Mouse (Mus musculus) kidney, adult 2 months (tissue): ENCODE data around the gene Exo5. TPM values are rescaled to one million over a fixed set of nuclear protein-coding genes. Genes with fewer than 3 reads are reported as not detected.
A peak's percentile ranks its signal among the peaks of the same experiment; 100 is the strongest.

Source experiments
- DNase-seq: peaks from one replicate; pipeline ENCODE4 v3.0.0; 2021
- H3K27ac ChIP-seq: fragments of 200-500 bp; 2 replicates; pipeline ENCODE4 v1.5.1; 2012; ENCODE audit warnings: low read depth, low read length, control low read depth, inconsistent platforms; ENCODE audit not compliant: insufficient read depth
- H3K27me3 ChIP-seq: fragments of 200-500 bp; replicated peaks from 2 replicates; pipeline ENCODE4 v1.6.1; 2012; ENCODE audit warnings: mild to moderate bottlenecking, moderate library complexity, low read length, inconsistent platforms; ENCODE audit not compliant: control insufficient read depth, insufficient read depth
- H3K36me3 ChIP-seq: fragments of 200-500 bp; 2 replicates; pipeline ENCODE4 v1.6.1; 2012; ENCODE audit warnings: mild to moderate bottlenecking, moderate library complexity, low read length, inconsistent platforms; ENCODE audit not compliant: control insufficient read depth, insufficient read depth
- H3K4me1 ChIP-seq: fragments of 200-500 bp; 2 replicates; pipeline ENCODE4 v1.6.1; 2011; ENCODE audit warnings: low read length; ENCODE audit not compliant: control insufficient read depth, insufficient read depth
- H3K4me3 ChIP-seq: fragments of 200-500 bp; 2 replicates; pipeline ENCODE4 v1.5.1; 2011; ENCODE audit warnings: mild to moderate bottlenecking, low read depth, low read length, control low read depth; ENCODE audit not compliant: insufficient read depth
- CTCF ChIP-seq: fragments of 200-500 bp; conservative IDR thresholded peaks from 2 replicates; pipeline ENCODE4 v1.5.1; 2011; ENCODE audit warnings: low read depth, mild to moderate bottlenecking, control low read depth, low read length, moderate library complexity, mixed read lengths; ENCODE audit not compliant: insufficient read depth, insufficient read length
- POLR2A ChIP-seq: fragments of 200-500 bp; IDR thresholded peaks from one replicate; pipeline ENCODE4 v1.6.1; 2011; ENCODE audit warnings: low read depth, low read length, control low read depth
- WGBS: fragments of 180-500 bp; shearing (Covaris S2); methylation state at CpG from one replicate; pipeline ENCODE4 v1.1.7; 2018; 5-methylcytosine and 5-hydroxymethylcytosine counted together
- polyA plus RNA-seq: library from polyadenylated mRNA; depleted of rRNA; stranded (reverse); fragments of >200 nt; gene quantifications from 2 replicates; pipeline ENCODE4 v1.2.3, GENCODE M21; 2012

Exo5 gene
- polyA plus RNA-seq, 1 experiment = 4.1 TPM

- Histone ChIP-seq H3K27me3 (no peaks in the 10 kb centered on the region), H3K27ac (no peak overlapping the region), H3K4me3 (no peak overlapping the region), H3K4me1 (no peaks in the 10 kb centered on the region), H3K36me3 (no peaks in the 10 kb centered on the region)
- no peak for TF ChIP-seq POLR2A
- TF ChIP-seq CTCF = no peak
- WGBS = 42% methylated on average over 1 of the region's 1 CpGs
- DNase-seq = no peak
These were observed 32.3 kb downstream of the Exo5 start for GRCm38 (mm10) chr4:120892516-120892915.

GRCm38 (mm10) chr4:120891960-120892359, 32.9 kb downstream of the Exo5 start:
- no peak overlapping the region for H3K4me3 ChIP-seq
- H3K4me1 ChIP-seq = no peaks in the 10 kb centered on the region
- H3K36me3 ChIP-seq = no peaks in the 10 kb centered on the region
- H3K27ac ChIP-seq = no peak overlapping the region
- no peaks in the 10 kb centered on the region for H3K27me3 ChIP-seq
- no peak for DNase-seq
- TF ChIP-seq CTCF (no peak), POLR2A (no peak)

- no peak for DNase-seq
- Histone ChIP-seq H3K4me1 (no peaks in the 10 kb centered on the region), H3K4me3 (no peak overlapping the region), H3K27me3 (no peaks in the 10 kb centered on the region), H3K36me3 (no peaks in the 10 kb centered on the region), H3K27ac (no peak overlapping the region)
- no peak for TF ChIP-seq POLR2A
- TF ChIP-seq CTCF = no peak
- 68% methylated on average over 11 of the region's 11 CpGs for WGBS
These were observed 33.9 kb downstream of the Exo5 start for GRCm38 (mm10) chr4:120890754-120891440.

DNA sequence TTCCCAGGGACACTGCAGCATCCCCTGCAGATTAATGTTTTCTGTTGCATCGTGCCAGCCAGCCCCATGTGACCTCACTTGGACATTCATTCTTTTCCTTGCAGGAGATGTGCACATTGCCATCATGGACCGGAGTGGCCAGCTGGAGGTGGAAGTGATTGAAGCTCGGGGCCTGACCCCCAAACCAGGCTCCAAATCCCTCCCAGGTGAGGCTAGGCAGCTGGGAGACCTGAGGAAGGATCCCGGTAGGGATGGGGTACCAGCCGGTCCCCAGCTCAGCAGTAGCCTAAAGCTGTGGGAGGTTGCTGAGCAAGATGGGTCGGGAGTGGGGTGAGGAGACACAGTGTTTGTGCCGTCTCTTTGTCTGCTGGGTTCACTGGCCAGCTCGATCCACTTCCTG, 35.9 kb downstream of the Exo5 start:
- TF ChIP-seq CTCF = no peak
- no peak for TF ChIP-seq POLR2A
- H3K27ac ChIP-seq = no peak overlapping the region
- no peaks in the 10 kb centered on the region for H3K4me1 ChIP-seq
- no peak for DNase-seq
- no peak overlapping the region for H3K4me3 ChIP-seq
- H3K27me3 ChIP-seq = no peaks in the 10 kb centered on the region
- no peaks in the 10 kb centered on the region for H3K36me3 ChIP-seq
- 65% methylated on average over 8 of the region's 8 CpGs for WGBS

- no peak overlapping the region for H3K4me3 ChIP-seq
- peak; percentile 65 for DNase-seq
- no peaks in the 10 kb centered on the region for H3K4me1 ChIP-seq
- WGBS = 32% methylated on average over 8 of the region's 8 CpGs
- H3K27ac ChIP-seq = no peak overlapping the region
- no peaks in the 10 kb centered on the region for H3K27me3 ChIP-seq
- no peak for TF ChIP-seq POLR2A
- peak; percentile 50 for TF ChIP-seq CTCF
- no peaks in the 10 kb centered on the region for H3K36me3 ChIP-seq
These were observed 37.3 kb downstream of the Exo5 start for GRCm38 (mm10) chr4:120887381-120888112.

GRCm38 (mm10) chr4:120886811-120887210, 38.0 kb downstream of the Exo5 start:
- 92% methylated on average over 5 of the region's 5 CpGs for WGBS

DNA sequence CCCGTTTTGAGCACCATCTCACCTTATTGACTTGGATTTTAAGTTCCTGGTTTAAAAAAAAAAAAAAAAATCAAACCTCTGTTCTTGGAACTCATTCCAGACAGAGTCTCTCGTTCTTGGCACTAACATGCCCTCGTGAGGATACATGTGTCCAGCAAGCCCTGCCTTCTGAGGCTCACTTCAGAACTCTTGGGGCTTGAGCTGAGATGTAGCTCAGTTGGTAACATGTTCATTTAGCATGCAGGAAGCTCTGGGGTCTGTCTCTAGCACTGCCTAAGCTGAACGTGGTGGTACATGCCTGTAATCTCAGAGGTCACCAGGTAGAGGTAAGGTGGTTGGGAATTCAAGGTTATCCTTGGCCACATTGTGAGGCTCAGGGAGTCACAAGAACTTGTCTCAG, 38.7 kb downstream of the Exo5 start:
- TF ChIP-seq CTCF (no peak), POLR2A (no peak)
- peak; percentile 40 for DNase-seq
- 25% methylated on average over 4 of the region's 4 CpGs for WGBS
- Histone ChIP-seq H3K36me3 (no peaks in the 10 kb centered on the region), H3K27me3 (no peaks in the 10 kb centered on the region), H3K27ac (no peak overlapping the region), H3K4me3 (no peak overlapping the region), H3K4me1 (no peaks in the 10 kb centered on the region)

More at GRCm38 (mm10) chr4:120886811-120887210, 38.0 kb downstream of the Exo5 start:
- Histone ChIP-seq H3K36me3 (no peaks in the 10 kb centered on the region), H3K4me1 (no peaks in the 10 kb centered on the region), H3K27ac (no peak overlapping the region), H3K4me3 (no peak overlapping the region), H3K27me3 (no peaks in the 10 kb centered on the region)
- no peak for TF ChIP-seq POLR2A
- DNase-seq = no peak
